Mouse (Mus musculus) embryonic facial prominence, embryonic 15.5 days (tissue): ENCODE measurements around the gene AC153137.1. TPM values are rescaled to one million over a fixed set of nuclear protein-coding genes. Genes with fewer than 3 reads are reported as not detected.

Experiments
- ATAC-seq: fragments of 200-750 bp; cut with Nextera tagmentation; 2 replicates; pipeline ENCODE4 v1.8.0; 2017; ENCODE audit warnings: low read depth, moderate TSS enrichment; ENCODE audit not compliant: insufficient number of reproducible peaks, low FRiP score, low TSS enrichment
- H3K27ac ChIP-seq: fragments of 300-500 bp; sonication (generic); replicated peaks from 2 replicates; pipeline ENCODE4 v1.5.1; 2015; ENCODE audit warnings: mild to moderate bottlenecking, inconsistent platforms
- H3K27me3 ChIP-seq: fragments of 300-500 bp; sonication (generic); 2 replicates; pipeline ENCODE4 v1.6.1; 2015; ENCODE audit warnings: inconsistent platforms
- H3K36me3 ChIP-seq: fragments of 300-500 bp; sonication (generic); 2 replicates; pipeline ENCODE4 v1.6.1; 2015; ENCODE audit warnings: mild to moderate bottlenecking, inconsistent platforms
- H3K4me1 ChIP-seq: fragments of 300-500 bp; sonication (generic); 2 replicates; pipeline ENCODE4 v1.6.1; 2015; ENCODE audit warnings: inconsistent platforms
- H3K4me2 ChIP-seq: fragments of 300-500 bp; sonication (generic); replicated peaks from 2 replicates; pipeline ENCODE4 v1.6.1; 2015; ENCODE audit warnings: mild to moderate bottlenecking, inconsistent platforms
- H3K4me3 ChIP-seq: fragments of 300-500 bp; sonication (generic); replicated peaks from 2 replicates; pipeline ENCODE4 v1.5.1; 2015; ENCODE audit warnings: mild to moderate bottlenecking, inconsistent platforms
- H3K9ac ChIP-seq: fragments of 300-500 bp; sonication (generic); 2 replicates; pipeline ENCODE4 v1.6.1; 2015; ENCODE audit warnings: inconsistent platforms
- H3K9me3 ChIP-seq: fragments of 300-500 bp; sonication (generic); replicated peaks from 2 replicates; pipeline ENCODE4 v1.6.1; 2016; ENCODE audit warnings: inconsistent platforms
- WGBS: fragments of 180-500 bp; shearing (Covaris S2); methylation state at CpG from one replicate; pipeline ENCODE4 v1.1.7; 2015; 5-methylcytosine and 5-hydroxymethylcytosine counted together
- polyA plus RNA-seq: library from polyadenylated mRNA; unstranded; fragments of >200 nt; fragmentation: Nextera tagmentation; extraction: Ambion mirVana; gene quantifications from 2 replicates; pipeline ENCODE4 v1.2.1, GENCODE M21; 2015

The AC153137.1 gene
- polyA plus RNA-seq, 1 experiment from 2014 or later = not detected

- Histone ChIP-seq H3K4me2 (peak overlapping the region; percentile 59), H3K4me3 (peak overlapping the region; percentile 87), H3K27ac (peak overlapping the region; percentile 99), H3K4me1 (peaks cover 2% of the 10 kb centered on the region; the same call in 1 of the 2 replicates), H3K27me3 (no peaks in the 10 kb centered on the region), H3K9ac (peak overlapping the region; percentile 90), H3K9me3 (no peaks in the 10 kb centered on the region), H3K36me3 (peaks cover 19% of the 10 kb centered on the region)
- WGBS = under 1% methylated on average over 16 of the region's 16 CpGs
- ATAC-seq = no peak
Measured at GRCm38 (mm10) chr1:30948361-30948949, 29.3 kb downstream of the AC153137.1 start.

- no peak overlapping the region for H3K4me2 ChIP-seq
- no peak for ATAC-seq
- H3K36me3 ChIP-seq = peaks cover 28% of the 10 kb centered on the region
- H3K27ac ChIP-seq = no peak overlapping the region
- no peak overlapping the region for H3K4me3 ChIP-seq
- 90% methylated on average over 6 of the region's 6 CpGs for WGBS
- no peaks in the 10 kb centered on the region for H3K27me3 ChIP-seq
- no peak overlapping the region for H3K9ac ChIP-seq
- peaks cover 2% of the 10 kb centered on the region; the same call in 1 of the 2 replicates for H3K4me1 ChIP-seq
- no peaks in the 10 kb centered on the region for H3K9me3 ChIP-seq
Measured at GRCm38 (mm10) chr1:30945136-30945535, 32.6 kb downstream of the AC153137.1 start.

- Histone ChIP-seq H3K9me3 (no peaks in the 10 kb centered on the region), H3K36me3 (peaks cover 28% of the 10 kb centered on the region), H3K9ac (no peak overlapping the region), H3K4me3 (no peak overlapping the region), H3K4me2 (no peak overlapping the region), H3K27ac (no peak overlapping the region), H3K4me1 (no peaks in the 10 kb centered on the region), H3K27me3 (no peaks in the 10 kb centered on the region)
- WGBS = 81% methylated on average over 3 of the region's 3 CpGs
- ATAC-seq = no peak
Measured at GRCm38 (mm10) chr1:30940571-30940970, 37.2 kb downstream of the AC153137.1 start.

- no peaks in the 10 kb centered on the region for H3K4me1 ChIP-seq
- ATAC-seq = no peak
- H3K4me3 ChIP-seq = no peak overlapping the region
- no peak overlapping the region for H3K9ac ChIP-seq
- no peak overlapping the region for H3K27ac ChIP-seq
- no peaks in the 10 kb centered on the region for H3K9me3 ChIP-seq
- H3K36me3 ChIP-seq = peaks cover 8% of the 10 kb centered on the region
- WGBS = 74% methylated on average over 7 of the region's 7 CpGs
- H3K27me3 ChIP-seq = no peaks in the 10 kb centered on the region
- no peak overlapping the region for H3K4me2 ChIP-seq
Measured at GRCm38 (mm10) chr1:30938392-30938791, 39.4 kb downstream of the AC153137.1 start.

- H3K4me3 ChIP-seq = no peak overlapping the region
- no peaks in the 10 kb centered on the region for H3K9me3 ChIP-seq
- H3K27me3 ChIP-seq = no peaks in the 10 kb centered on the region
- peaks cover 5% of the 10 kb centered on the region; the same call in 1 of the 2 replicates for H3K36me3 ChIP-seq
- ATAC-seq = no peak
- H3K27ac ChIP-seq = no peak overlapping the region
- 40% methylated on average over 8 of the region's 8 CpGs for WGBS
- H3K4me1 ChIP-seq = no peaks in the 10 kb centered on the region
- H3K9ac ChIP-seq = no peak overlapping the region
- H3K4me2 ChIP-seq = no peak overlapping the region
Measured at GRCm38 (mm10) chr1:30937396-30937965, 40.3 kb downstream of the AC153137.1 start.

- Histone ChIP-seq H3K9me3 (no peaks in the 10 kb centered on the region), H3K9ac (no peak overlapping the region), H3K27me3 (no peaks in the 10 kb centered on the region), H3K4me3 (no peak overlapping the region), H3K4me1 (no peaks in the 10 kb centered on the region), H3K4me2 (no peak overlapping the region), H3K36me3 (peaks cover 5% of the 10 kb centered on the region; the same call in 1 of the 2 replicates), H3K27ac (no peak overlapping the region)
- WGBS = 75% methylated on average over 2 of the region's 2 CpGs
- no peak for ATAC-seq
Measured at GRCm38 (mm10) chr1:30936488-30936887, 41.3 kb downstream of the AC153137.1 start.

- Histone ChIP-seq H3K4me3 (no peak overlapping the region), H3K4me1 (no peaks in the 10 kb centered on the region), H3K27ac (no peak overlapping the region), H3K9me3 (no peaks in the 10 kb centered on the region), H3K4me2 (no peak overlapping the region), H3K27me3 (no peaks in the 10 kb centered on the region), H3K9ac (no peak overlapping the region), H3K36me3 (no peaks in the 10 kb centered on the region)
- no peak for ATAC-seq
- 71% methylated on average over 2 of the region's 2 CpGs for WGBS
Measured at GRCm38 (mm10) chr1:30930823-30931222, 46.9 kb downstream of the AC153137.1 start.

- Histone ChIP-seq H3K4me2 (no peak overlapping the region), H3K9ac (no peak overlapping the region), H3K27me3 (no peaks in the 10 kb centered on the region), H3K36me3 (no peaks in the 10 kb centered on the region), H3K9me3 (no peaks in the 10 kb centered on the region), H3K4me3 (no peak overlapping the region), H3K4me1 (no peaks in the 10 kb centered on the region), H3K27ac (no peak overlapping the region)
- no peak for ATAC-seq
- WGBS = 81% methylated on average over 2 of the region's 2 CpGs
Measured at GRCm38 (mm10) chr1:30930194-30930593, 47.6 kb downstream of the AC153137.1 start.

Other genes with a start within 250 kb of the AC153137.1 start
- 33.4 and 40.0 TPM in 2 replicates for gene Phf3, start 104.0 kb downstream of the AC153137.1 start, polyA plus RNA-seq
- gene Lgsn, start 198.4 kb upstream of the AC153137.1 start, polyA plus RNA-seq = not detected in 2 replicates
- not detected in 2 replicates for gene 4931428L18Rik, start 244.7 kb upstream of the AC153137.1 start, polyA plus RNA-seq
- not detected in 2 replicates for gene Pih1d3, start 244.9 kb upstream of the AC153137.1 start, polyA plus RNA-seq